Mouse (Mus musculus): Measurements from ENCODE around the gene Asic2.

The Asic2 gene

DNA sequence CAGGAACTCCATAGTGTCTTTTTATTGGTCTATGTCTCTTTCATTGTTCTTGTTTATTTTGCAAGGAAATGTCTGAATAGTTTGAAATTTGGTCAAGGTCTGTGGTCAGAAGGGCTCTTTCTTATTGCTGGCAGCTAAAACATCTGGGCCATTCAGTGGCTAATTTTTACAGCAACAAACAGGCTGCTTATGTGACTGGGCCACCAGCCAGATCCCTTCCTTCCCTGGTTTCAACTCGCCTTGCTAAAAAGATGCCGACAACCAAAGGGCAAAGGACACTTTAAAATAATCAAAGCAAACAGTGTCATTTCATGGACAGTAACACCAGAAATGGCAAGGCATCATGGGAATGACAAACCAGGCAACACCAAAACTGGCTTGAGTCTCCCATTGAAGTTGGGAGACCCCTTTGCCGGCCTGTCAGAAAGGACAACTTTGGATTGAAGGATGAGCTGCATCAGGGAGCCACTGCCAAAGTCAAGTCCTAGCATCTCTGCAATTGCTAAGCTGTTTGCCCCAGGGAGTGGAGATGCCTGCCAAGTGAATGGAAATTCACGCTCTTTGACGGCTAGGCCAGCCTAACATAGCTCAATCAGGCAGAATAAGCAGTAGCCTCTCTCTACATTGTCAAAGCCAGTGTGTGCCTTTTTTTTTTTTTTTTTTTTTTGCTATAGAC is 123.1 kb downstream of the Asic2 start:
- no peak for DNase-seq (ENCODE audit: low spot score in 2 of 2)

DNA sequence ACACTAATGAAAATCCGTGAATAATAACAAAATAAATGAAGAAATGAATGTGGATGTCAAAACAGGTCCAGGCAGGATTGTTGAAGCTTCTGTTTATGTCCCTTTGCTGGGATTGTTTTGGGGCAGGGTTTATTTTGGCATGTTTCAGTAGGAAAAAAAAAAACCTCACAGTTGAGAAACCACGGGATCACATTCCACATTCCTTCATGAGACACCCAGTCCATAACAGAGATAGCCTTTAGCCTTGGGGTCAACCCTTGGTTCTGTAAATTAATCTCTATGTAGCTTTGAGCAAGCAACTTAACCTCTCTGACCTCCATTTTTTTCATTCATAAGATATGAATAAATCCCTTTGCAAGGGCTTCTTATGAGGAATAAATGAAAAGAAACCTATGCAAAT is 127.3 kb downstream of the Asic2 start:
- DNase-seq (ENCODE audit: low spot score in 2 of 2) = no peak

DNA sequence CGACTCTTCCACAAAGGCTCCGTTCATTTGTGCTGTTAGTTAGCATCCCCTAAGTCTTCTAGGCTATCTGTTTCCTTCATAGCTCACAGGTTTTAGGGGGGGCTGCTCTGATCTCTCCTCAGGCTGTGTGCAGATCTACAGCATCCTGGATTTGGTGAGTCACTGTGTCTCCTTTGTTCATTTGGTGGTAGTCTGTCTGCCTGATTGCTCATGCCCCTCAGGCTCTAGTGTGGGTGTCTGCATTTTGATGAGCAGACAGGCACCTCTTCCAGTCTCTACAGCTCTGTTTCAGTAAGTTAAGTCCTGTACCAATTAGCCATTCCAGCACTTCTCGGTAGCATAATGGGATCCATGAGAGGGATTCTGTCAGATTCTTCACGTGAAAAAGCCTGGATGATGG is 129.8 kb downstream of the Asic2 start:
- no peak for DNase-seq (ENCODE audit: low spot score in 2 of 2)

DNA sequence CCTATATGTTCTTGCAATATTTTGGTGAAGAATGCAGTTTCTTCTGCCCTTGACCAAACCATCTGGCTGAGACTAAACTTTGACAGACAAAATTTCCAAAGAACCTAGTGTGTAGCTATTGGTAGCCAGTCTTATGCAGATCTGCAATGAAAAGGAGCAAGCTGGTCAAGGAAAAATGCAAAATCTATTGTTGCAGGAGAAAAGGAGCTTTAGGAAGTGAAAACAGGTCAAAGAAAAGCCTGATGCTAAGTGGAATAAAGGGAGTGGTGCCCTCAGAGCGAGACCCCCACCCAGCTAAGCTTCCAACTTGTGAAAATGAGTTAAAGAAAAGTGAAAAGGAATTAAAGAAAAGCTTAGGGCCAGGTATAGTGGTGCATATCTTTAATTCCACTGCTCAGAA is 135.9 kb downstream of the Asic2 start:
- no peak for DNase-seq (ENCODE audit: low spot score in 2 of 2)

DNA sequence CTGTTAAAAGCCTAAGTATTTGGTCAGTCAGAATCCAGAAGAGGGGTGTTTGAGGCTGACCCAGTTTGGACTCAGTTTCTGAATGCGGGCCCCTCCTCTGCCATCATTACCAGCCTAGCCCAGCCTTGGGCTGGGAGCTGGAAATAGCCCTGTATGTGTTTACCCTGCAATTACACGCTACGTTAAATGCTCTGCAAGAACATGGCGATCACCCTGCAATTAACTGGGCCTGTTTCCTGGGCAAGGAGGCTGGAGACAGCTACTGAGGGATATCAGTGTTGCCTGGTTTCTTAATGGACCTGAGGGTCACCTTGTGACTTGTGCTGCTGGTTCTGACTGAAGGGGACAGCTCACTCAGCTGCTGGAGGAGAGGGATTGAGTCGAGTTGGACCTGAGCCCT is 151.7 kb downstream of the Asic2 start:
- no peak for DNase-seq (ENCODE audit: low spot score in 2 of 2)

DNA sequence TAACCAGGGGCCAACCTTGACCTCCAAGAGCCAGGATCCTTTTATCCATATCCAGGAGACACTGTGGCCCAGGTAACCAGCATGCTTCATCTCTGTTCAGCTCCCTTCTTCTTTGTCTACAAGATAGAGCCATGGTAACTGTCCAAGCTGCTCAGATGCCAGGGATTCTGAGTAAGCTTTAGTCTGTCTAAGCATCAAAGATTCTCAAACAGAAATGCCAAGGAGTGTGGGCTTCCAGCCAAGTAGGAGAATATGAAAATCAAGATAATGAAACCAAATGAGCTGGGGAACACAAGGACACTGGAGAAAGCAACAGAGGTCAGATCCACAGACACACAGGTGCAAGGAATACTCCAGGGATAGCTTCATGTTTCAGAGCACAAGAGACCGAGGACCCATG is 153.4 kb downstream of the Asic2 start:
- DNase-seq (ENCODE audit: low spot score in 2 of 2) = peak; percentile 56 to 59

DNA sequence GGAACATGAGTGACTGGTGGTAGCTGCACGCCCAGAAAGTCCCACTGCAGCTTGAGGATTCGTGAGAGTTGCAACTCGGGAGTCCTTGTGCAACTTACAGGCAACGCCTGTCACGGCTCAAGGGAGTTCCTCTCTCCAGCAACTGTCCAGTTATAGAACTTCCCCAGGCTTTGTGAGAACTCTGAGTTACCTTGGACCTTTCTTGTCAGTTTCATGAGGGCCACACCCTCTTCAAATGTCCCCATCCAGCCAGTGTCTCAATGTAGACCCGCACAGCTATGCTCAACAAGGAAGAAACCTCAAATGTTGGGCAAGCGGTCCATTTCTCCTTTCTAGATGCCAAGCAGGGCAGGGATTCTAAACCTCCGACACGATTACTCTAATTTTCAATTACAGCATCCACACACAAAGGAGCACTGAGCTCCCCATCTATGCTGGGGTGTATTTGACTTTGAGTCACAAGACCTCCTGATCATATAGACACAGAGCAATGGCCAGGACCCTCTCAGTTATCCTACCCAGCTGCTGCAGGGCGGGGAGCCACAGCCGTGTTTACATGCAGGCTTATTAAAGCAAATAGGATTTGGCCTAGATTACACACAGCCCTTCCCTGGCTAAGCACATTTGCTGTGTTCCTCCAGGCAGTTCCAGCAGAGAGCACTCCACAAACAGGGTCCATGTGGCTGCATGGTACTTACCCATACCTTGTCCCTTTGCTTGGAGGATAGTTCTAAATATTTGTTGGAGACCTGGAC is 161.2 kb downstream of the Asic2 start:
- no peak for DNase-seq (ENCODE audit: low spot score in 2 of 2)

DNA sequence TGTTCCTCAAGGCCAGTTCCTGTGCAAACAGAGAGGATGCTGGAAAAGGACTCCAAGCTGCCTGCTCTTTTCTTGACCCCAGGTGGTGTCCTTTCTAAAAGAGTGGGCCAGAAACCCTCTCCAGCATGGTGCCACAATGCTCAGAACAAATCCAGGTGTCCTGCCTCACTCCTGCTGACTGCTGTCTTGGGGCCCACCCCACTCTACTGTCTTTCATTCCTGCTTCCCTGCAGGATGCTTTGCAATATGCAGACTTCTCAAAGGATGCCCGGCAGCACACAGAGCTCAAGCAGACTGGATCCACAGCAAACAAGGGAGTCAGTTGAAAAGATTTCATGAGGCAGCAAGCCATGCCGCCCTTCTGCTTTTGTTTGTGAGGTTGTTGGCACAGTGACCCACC is 164.7 kb downstream of the Asic2 start:
- DNase-seq (ENCODE audit: low spot score in 2 of 2) = no peak

DNA sequence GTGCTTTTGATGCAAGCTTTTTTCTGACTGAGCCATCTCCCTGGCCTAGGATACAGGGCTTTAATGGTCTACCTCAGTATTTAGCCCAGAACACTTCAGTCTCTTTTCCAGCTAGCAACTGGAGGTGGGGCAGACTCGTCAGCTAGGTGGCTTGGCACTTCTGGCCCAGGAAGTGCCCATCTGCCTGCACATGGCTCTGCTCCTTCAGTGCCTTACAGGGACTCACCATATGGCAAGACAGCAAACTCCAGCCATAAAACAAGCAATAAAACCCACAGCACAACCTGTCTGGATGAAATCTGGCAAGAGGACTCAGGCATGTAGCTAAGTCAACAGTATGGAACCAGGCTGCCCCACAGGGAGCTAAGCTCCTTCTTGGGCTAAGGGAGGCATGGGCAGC is 165.6 kb downstream of the Asic2 start:
- peak; percentile 11 to 36 for DNase-seq (ENCODE audit: low spot score in 2 of 2)

DNA sequence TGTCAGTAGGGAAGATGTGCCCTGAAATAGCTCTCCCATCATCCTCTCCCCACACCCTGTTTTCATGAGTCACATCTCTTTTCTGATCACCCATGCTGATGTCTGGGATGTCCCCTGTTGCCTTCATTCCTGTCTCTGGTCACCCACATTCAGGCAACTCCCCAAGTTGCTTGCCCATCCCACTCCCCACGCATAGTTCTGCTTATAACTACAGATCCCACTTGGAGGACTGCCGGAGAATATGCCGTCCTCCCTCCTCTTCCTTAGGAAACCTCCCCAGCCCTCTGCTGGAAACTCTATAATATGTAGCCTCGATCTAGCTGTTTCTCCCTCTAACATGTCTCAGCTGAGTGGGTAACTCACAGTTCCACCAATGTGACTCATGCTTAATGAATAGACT is 167.4 kb downstream of the Asic2 start:
- DNase-seq (ENCODE audit: low spot score in 2 of 2) = peak; percentile 40 to 50

DNA sequence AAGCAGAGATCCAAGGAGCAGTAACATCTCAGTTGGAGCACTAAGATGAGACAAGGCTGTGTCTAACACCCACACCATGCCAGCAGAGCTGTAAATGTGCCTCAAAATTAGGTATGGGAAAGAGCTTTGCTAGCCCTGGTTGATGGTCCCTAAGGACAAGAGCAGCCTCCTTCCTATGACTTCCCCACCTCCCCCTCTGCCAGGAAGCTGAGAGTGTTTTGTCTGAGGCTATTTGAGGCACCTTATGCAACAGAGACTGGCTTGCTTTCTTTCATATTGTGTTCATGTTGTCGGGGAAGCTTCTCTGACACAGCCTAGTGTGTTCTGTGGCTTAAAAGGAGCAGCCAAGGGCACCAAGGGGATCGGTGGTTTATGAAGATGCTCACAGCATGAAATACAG is 174.7 kb downstream of the Asic2 start:
- DNase-seq (ENCODE audit: low spot score in 2 of 2) = peak; percentile 31 to 44

DNA sequence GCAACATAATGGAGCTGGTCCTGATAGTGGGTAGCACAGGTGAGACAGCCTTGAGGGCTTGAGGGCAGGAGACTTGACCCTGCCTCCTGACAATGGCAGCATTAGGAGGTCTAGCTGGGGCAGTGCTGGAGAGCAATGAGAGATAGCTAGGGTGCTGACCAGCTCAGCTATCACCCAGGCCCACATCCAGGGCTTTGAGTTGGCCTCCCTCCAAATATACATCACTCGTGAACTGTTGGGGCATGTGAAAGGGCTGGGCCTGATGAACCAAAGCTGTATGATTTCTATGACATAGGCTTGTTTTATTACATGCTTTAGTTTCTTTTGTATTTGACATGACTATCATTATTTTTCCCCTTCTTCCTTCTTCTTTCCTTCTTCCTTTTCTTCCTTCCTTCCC is 176.7 kb downstream of the Asic2 start:
- no peak for DNase-seq (ENCODE audit: low spot score in 2 of 2)

DNA sequence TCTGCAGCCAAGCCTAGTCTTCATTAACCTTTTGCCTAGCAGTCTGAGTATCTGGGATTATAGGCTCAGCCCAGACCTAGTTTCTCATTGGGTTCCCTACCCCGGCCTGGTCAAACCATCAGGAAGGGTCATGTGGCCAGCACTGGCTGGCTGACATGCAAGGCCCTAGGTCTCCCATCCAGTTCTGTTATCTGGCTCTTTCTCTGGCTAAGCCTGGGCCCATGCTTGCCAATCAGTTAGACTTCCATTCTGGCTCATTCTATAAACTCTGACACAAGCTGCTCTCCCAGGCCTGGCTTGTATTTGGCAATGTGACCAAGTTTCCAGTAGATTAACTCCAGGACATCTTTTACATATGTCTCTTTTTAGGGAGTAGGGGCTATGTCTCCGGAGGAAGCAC is 187.7 kb downstream of the Asic2 start:
- DNase-seq (ENCODE audit: low spot score in 2 of 2) = no peak

DNA sequence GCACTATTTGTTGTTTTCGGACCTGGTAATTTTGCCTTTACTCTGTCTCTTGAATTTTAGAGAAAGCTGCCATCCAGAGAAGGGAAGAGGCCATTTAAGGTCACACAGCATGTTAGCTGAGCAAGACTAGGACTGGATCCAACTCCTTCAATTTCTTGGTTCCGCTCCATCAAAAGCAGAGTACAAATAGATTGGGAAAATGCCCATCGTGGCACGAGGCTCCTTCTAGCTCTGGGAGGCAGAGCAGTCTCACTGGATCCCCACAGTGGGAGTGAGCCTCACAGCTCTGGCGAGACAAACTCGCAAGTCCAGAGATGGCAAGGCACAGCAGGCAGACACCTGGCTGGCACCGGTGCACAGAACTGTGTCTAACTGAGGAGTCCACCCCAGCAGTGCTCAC is 188.4 kb downstream of the Asic2 start:
- DNase-seq (ENCODE audit: low spot score in 2 of 2) = peak; percentile 24 to 41

DNA sequence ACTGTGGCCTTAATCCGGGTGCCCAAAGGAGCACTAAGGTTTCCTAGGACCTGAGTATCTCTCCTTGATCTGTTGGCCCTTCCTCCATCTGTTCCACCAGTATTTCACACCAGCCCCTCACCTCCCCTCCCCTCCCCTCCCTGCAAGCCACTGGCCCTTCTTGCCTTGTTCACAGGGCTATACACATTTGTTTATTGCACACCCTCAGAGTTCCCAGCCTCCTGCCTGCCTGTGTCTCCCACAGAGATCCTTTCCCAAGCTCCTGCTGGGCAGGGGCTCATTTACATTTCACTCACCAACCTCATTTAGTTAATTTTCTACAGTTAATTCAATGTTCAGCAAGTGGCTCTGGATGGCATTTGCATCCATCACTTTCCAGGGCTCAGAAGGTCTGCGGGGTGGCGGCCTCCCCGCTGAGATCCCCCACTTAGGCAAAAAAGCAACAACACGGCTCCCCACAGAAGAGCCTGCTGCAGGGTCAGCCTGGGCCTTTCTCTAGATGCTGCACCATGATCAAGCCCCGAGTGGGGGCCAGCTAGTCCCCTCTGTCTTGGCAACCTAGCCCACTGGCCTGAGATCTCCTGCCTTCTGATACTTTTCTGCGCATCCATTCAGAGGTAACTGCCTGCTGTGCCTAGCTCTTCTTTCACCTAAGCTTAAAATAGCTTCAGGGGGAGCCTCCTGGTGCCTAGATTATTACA is 196.9 kb downstream of the Asic2 start:
- no peak for DNase-seq (ENCODE audit: low spot score in 2 of 2)

DNA sequence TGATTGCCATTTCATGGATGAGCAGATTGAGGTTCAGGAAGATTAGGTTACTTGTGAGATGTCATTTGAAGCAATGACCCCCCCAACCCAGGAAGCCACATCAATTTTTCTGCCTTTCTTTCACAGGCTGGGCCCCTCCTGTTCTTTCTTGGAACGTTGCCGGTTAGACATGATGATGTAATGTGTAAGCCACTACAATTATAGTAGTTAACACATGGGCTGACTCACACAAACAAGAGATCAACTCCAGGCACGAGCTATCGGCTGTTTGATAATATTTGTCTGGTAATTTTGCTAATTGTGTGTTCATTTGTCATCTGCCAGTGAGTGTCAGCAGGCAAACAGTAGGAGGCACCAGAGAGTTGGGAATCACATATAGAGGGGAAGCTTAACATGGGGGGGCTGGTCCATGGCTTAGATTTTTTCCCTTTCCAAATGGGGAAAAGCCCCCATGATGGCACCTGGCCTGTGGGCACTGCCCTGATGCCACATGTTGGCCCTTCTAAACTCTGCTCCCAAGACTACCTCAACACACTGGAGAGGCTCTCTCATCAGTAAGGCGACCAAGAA is 198.5 kb downstream of the Asic2 start:
- peak; percentile 12 to 14 for DNase-seq (ENCODE audit: low spot score in 2 of 2)

DNA sequence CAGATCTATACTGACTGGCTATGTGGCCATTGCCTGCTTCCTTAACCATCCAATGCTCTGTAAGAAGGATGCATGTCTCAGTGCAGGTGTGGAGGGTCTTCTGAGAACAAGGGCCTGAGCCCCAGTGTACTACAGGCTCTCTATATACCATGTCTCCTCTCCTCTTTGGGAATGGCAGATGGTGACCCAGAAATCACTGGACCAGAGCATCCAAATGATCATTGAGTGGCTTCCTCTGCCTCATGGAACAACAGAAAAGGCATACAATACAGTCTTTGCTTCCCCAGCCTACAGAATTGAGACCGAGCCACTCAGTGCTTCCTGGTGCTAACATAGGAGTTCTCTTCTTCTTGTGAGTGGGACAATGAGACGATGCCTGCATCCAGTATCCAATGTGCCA is 200.0 kb downstream of the Asic2 start:
- DNase-seq (ENCODE audit: low spot score in 2 of 2) = no peak

DNA sequence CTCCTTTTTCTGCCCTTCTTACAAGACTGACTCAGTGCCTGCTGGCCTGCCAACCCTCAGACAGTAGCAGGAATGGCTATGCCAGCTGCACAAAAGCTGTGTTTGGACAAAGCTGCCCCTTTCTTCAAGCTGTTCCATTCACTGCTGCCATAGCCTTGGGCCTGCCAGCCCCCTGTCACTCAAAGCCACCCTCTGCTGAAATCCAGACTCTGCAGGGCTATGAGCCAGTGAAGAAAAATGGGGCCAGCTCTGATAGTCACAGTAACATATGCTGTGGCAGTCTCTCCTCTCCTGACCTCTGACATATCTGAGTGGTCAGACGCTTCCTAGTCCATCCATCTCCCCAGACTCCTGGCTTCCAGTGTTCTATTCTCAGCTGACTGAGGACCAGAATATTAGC is 200.5 kb downstream of the Asic2 start:
- DNase-seq (ENCODE audit: low spot score in 2 of 2) = peak; percentile 30 to 44

DNA sequence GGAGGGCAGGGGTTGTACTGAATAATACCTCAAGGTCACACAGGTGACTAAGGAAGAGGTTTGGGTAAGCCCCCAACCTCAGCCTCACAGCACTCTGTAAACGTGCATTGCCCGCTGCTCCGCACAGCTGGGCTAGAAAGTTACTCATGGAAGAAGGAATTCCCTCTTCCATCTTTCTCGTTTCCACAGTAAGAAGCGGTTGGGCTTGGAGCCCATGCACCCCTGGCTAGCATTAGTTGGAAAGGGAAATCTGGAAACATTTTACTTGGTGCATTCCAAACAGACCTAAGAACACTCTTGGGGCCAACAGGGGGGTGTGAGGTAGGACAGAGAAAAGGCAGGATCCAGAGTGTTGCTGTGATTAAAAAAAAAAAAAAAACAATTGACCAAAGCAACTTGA is 203.0 kb downstream of the Asic2 start:
- DNase-seq (ENCODE audit: low spot score in 2 of 2) = no peak

DNA sequence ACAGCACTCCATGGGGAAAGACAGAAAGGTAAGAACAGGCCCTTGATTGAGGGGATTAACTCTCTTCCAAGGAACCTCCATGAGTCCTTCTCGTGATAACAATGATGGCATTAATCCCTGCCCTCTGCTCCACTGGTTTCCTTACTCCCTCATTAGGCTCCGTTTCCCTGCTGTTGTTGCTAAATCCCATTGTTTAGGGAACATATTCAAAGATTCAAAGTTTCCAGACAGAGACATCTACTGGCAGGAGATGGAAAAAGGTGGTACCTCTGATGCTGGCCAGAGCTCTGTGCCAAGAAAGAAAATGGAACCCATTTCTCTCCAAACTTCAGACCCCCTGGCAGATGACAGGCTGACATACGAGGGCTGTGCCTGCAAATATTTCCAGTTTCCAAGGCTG is 203.5 kb downstream of the Asic2 start:
- peak; percentile 25 to 29 for DNase-seq (ENCODE audit: low spot score in 2 of 2)

DNA sequence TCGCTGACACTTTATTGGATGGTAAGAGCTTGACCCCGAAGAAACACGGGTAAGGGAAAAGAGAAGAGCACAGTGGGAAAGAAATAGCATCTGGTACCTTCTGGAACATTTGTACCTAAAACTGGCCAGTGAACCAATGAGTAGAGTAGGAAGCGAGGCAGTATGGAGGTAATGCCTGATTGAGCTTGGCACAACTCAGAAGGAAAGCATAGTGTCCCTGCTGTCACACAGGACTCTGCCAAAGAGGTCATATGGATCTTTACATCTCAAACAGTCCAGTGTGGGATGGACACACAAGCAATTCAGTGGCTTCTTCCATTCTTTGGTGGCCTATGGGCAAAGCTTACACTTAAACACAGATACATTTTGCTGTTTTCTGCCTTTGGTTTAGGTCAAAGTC is 211.0 kb downstream of the Asic2 start:
- no peak for DNase-seq (ENCODE audit: low spot score in 2 of 2)

DNA sequence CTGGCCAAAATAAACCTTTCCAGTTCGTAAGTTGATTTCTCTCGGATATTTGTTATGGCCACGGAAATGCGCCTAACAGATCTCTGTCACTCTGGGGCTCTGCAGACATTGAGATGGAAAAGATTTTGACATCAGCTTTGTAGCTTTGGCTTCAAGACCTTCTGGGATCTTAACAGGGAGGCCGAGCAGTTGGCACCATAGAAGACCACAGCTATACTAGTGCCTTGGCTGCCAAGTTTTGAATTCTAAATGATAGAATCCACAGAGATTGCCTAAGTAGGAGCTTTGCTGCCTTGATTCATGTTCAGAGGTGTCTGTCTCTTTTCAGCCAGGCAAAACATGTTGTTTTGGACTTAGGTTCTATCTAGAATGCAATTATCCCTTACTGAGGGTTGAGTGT is 217.4 kb downstream of the Asic2 start:
- DNase-seq (ENCODE audit: low spot score in 2 of 2) = no peak

DNA sequence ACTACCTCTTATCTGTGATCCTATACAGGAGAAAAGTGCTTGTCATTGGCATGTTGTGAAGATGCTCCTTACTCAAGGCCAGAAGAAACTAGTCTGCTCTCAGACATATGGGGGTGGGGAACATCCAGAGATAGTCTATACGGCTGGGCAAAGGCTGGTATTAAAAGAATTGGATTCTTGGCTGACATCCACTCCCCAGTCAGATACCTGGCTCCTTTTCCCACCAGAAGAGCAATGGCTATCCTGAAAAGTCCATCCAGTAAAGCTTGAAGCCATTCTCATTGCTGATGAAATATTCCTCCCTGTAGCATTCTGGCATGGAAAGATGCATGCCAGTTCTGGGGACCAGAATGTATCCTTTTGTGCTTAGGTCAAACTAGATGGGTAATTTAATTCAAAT is 218.2 kb downstream of the Asic2 start:
- no peak for DNase-seq (ENCODE audit: low spot score in 2 of 2)

Measured in right cerebral cortex, adult 2 months (tissue).